Mouse (Mus musculus) cerebellum, postnatal 10 days (tissue): ENCODE data around the gene Stx11.
A peak's percentile ranks its signal among the peaks of the same experiment; 100 is the strongest.

Experiments used
- DNase-seq, 2 experiments: peaks; one replicate each; pipeline ENCODE4 v3.0.0; 2021; ENCODE audit warnings: mixed read lengths in 2 of 2

Stx11 gene

DNA sequence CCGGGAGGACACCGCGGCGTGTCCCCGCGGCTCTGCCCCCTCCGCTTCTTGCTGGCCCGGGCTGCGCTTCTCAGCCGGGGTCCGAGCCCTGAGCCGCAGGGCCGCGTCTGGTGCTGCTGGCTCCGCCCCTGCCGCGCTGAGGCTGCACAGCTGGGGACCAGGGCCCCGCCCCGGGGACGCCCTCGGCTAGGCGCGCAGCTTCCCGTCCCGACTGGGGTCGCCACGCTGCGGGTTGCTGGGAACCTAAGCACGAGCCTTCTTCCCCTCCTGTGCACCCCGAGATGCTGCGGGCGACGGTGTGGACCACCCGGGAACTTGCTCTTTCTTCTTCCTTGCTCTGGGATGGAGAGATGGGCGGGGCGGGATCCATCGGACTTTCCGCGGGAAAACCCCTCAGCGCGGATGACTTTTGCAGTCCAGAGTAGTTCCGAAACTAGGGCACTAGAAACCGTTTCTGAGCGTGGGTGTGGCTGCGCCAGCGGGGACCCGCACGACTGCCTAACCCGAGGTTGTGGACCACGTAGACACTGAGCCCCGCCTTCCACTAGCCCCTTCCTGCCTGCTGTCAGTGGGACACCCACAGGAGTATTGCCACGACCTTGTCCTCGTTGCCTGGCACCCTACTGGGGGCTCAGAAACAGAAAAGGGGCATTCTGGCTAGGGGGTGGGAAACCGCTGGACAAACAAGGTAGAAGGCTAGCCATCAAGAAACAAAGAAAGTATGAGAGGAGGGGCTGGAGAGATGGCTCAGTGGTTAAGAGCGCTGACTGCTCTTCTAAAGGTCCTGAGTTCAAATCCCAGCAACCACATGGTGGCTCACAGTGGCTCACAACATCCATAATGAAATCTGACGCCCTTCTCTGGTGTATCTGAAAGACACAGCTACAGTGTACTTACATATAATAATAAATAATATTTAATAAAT is at the start of gene Stx11:
TSS of gene Stx11 (minus strand) at position 148 of the 925 bp plus-strand sequence.
- peak; percentile 42 to 59 for DNase-seq

DNA sequence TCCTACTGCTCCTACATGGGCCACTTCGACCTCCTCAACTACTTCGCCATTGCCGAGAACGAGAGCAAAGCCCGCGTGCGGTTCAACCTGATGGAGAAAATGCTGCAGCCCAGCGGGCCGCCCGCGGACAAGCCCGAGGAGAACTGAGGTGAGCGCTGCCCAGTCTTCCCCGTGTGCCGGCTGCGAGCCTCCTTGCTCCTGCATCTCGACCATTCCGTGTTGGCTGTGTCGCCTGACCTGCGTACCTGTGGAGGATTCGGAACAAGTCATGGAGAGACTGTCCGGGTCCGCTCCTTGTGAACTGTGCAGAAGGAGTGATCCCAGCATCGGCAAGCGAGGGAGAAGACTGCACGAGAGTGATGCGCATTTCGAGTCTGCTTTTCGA is 44.6 kb upstream of the Stx11 start:
- DNase-seq, result no peak

DNA sequence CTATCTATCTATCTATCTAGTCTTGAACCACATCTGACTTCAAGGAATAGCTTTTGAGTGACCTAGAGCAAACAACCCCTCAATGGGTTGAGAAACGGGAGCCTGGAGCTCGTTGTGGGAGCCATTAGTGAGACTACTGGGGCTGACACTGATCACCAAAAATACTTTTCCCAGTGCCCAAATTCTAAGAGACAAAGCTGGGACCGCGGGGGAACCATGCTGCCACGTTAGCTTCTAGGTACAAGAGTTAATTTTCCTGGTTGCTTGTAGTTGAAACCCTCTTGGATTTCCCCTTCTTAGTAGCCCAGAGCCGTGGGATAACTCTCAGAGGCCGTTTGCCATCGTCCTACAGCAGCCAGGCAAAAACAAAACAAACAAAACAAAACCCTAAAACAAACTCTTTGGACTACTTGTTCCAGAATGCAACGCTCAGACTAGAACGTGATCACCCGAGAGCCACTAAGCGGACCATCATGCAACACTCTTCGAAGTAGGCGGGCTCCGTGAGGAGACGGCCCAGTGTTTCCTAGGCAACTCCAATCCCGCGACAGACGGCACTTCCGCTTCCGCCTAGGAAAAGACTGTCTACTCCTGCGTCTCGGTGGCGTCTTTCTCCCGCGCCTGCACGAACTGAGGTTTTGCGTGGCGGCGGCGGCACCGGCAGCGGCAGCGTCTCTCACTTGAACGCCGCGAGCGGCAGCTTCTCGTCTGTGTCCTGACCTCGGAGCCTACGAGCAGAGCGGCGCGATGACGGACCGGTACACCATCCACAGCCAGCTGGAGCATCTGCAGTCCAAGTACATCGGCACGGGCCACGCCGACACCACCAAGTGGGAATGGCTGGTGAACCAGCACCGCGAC is 44.0 kb upstream of the Stx11 start:
- peak; percentile 95 to 96 for DNase-seq

DNA sequence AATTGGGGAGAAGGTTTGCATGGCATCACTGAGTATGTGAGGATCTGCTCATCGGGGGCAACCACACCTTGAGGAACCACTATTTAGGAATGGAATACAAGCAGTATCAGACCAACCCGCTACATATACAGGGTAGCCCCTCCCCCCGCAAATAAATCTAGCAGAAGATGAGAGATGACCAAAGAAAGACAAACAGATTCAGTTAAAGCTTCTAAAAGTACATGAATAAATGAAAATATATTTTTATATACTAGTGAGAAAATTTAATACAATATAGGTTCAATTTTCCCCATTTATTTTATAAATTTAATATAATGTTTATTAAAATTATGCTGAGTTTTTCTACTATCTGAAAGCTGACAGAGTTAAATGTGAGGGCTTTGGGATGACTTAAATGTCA is 40.9 kb upstream of the Stx11 start, which contains the start of gene Sf3b5:
TSS of gene Sf3b5 (plus strand) at position 301 of the 400 bp plus-strand sequence.
- DNase-seq, result no peak

DNA sequence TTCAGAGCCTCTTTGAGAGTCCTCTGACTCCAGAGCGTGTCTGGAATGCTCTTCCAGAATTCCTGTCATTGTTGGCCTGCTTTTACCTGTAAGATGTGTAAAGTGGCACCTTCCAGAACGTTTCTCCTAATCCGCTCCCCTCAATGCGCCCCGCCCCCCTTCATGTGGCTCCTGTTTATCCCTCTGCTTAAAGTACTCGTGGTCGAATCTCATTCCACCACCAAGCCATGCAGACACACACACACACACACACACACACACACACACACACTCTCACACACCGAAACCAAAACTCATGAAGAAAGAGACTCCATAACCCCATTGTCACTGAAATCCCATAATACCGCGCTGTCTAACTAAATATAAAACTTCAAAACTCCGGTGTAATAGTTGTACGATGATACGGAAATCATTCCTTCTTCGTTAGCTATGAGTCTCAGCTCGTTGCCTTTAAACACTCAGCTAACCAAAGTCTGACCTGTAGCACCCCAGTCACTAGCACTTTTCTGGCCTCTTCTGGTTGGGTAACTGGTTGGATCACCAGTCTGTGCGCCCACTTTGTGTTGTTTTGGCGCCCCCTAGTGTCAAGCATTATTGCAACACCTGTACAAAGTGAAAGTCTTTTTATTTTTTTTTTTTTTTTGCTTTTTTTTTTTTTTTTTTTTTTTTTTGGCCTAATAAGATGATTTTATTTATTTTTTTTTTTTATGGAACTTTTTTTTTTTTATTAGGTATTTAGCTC is 32.8 kb upstream of the Stx11 start:
- peak; percentile 93 to 96 for DNase-seq

DNA sequence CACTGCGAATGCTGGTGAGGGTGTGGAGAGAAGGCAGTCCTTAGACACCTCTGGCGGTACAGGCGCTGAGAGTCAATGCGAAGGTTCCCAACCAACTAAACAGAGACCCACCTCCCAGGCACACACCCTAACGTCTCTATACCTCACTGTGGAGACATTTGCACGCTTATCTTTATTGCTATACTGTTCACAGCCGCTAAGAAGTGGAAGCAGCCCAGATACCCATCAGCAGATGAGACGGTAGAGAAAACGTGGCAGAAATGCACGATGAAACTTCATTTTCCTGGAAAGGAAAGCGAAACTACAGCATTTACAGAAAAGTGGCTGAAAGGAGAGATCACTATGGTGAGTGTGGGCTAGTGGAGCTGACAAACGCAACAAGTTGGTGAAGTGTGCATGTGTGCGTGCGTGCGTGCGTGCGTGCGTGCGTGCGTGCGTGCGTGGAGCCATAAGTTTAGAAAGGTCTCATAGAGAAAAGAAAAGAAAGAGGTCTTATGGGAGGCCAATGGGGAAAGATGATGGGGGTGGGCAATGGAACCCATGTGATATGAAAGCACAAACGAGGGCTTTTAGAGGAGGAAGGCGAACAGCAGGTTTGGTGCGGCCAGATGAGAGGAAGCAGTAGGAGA is 29.4 kb upstream of the Stx11 start:
- no peak for DNase-seq

DNA sequence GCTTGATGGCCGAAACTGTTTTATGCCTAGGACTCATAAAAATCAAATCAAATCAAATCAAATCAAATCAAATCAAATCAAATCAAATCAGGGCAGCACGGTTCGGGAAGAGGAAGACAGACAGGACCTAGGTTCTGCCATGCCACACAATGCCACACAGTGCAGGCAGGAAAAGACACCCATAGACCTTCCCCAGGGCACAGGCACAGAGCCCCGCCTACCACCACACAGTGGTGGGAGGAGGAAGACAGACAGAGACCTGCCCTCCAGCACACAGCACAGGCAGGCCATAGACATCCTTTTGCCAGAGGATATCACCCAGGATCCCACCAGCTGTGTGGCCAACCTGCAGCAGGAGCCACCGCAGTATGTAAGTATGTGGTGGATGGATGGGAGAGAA is 27.9 kb upstream of the Stx11 start:
- DNase-seq, result no peak

DNA sequence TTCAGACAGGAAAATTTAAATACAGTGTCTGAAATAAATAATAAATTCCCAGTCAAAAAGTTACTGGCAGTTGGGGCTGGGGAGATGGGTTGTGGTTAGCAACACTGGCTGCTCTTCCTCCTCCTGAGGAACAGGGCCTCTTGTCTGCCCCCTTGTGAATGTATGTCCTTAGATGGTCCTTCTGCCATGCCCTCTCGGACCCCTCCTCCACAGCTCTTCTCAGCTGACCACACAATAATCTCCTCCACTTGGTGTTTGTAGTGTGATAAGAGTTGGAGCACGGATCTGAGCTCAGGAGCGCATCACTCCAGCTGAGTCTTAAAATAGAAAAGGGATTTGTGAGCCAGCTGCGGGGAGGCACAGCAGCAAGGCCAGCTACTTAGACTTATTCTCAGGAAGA is 22.8 kb upstream of the Stx11 start:
- DNase-seq, result no peak

DNA sequence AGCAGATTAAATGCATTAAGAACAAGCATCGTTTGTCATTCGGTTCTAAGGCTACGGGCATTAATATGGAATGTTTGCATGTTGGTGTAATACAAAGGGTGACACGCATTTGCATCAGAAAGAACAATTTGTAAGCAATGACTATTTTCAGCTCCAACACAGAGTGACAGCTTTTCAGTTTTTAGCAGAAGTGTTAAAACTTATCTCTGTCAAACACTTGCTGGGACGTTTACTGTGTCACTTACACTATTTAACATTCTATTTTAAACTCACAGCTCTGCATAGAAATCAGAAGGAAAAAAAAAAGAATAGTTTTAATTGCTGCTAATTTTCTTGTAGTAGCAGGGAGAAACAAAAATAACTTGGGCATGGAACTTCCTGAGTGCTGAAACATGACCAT is 22.4 kb upstream of the Stx11 start:
- no peak for DNase-seq

DNA sequence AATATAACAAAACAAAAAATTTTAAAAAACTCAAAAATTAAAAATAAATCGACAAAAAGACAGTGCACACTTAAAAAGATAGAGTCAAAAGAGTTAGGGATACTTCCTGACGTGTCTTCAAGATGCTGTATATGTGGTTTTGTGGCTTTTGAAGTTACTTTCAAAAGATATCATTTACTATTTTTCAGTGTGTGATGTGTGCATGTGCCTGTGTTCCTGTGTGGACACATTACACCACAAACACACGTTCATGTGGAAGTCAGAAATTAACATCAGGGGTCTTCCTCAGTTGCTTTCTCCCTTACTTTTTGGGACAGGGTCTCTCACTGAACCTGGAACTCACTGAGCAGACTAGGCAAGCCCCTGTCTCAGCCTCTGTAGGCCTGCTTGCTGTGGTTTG is 20.9 kb upstream of the Stx11 start:
- no peak for DNase-seq

DNA sequence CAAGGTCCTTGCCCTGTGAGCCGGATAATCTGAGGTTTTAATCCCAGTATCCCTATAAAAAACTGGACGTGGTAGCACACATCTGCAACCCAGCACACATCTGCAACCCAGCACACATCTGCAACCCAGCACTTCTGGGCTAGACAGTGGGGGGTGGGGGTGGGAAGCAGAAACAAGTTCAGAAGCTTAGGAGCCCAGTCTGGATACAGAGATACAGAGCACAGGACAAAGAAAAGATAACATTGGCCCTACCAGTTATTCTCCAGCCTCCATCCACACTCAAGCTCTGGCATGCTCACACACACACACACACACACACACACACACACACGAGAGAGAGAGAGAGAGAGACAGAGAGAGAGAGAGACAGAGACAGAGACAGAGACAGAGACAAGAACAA is 19.4 kb upstream of the Stx11 start:
- DNase-seq, result no peak

DNA sequence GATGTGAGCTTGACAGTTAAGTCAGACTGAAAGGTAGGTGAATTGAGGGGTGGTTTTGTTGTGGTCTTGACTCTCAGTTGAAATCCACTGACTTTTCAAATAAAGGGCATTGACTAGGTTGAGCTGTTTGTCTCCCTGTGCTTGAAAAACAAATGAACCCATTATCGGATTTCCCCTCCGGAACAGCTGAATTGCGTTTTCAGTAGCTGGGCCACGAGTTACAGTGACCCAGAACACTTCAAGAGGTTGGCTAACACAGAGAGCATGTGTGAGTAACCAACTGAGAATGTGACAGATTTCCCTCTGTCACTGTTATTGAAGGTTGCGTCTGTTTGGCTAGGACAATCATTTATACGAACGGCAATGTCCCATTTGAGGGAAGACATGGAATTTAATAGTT is 17.0 kb upstream of the Stx11 start:
- DNase-seq, result no peak

DNA sequence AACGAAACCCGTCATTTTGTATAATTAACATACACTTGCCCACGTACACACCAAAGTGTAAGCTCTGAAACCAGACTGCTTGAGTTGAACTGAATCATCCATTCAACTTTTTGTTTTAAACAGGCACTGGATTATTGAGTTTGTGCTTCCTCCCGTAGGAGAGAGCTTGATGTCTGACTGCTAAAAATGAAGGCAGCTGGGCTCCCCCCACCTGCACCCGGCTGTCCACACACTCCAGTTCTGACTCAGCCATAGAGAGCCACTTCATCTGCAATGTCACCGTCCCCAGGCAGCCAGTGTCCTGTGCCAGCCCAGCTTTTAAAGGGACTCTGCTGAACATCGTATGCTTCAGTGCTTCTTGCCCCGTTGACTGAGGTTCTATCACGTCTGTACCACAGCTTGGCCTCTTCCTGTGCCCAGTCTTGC is 13.7 kb upstream of the Stx11 start:
- peak; percentile 33 to 40 for DNase-seq

DNA sequence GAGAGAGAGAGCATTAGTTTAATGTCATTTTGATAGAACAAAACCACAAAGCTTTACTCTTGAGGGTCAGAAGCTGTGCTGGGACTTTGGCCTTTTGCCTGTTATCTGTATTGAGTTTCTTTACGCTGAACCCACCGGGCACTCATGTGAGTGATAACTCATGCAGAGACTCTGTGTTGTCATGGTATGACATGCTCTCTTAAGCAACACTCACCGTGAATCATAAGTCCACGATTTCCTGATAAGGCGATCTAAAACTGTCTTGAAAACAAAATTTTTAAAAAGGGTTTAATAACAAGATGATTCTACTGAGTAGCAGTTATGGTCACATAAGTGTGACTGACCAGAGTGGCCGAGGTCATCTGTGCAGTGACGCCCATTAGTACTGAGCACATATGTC is 12.5 kb upstream of the Stx11 start:
- no peak for DNase-seq

DNA sequence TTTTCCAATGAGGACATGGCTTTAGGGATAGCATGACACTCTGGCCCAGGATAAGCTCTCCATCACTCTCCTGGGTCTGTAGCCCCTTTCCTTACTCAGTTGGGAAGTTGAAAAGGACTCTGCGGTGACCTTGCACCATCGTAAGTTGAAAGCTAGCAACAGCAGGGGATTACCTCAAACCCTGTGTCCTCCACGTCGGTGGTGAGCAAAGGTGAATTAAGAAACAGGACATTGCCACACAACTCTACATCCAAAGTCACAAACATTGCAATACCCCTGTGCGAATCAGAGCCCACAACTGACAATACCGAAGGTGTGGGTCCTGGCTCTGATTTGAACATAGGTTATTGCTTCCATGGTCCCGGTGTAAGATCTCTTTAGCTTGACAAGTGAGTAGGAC is 11.9 kb upstream of the Stx11 start:
- no peak for DNase-seq

DNA sequence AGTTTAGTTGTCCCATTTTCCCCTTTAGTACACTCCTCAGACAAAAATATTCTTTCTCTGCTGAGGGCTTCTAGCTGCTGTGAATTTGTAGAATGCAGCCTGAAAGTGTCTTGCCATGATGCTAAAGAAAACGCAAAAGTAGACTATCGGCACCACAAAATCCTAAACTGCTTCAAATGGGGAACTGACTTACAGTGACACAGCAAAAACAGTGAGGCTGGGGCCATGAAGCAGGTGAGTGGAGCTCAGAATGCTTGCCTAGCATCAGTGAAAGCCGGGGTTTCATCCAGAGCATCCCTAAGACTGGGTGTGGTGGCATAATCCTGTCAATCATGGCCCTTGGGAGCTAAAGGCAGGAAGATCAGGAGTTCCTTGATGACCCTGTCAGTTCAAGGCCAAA is 11.4 kb upstream of the Stx11 start:
- DNase-seq, result no peak

DNA sequence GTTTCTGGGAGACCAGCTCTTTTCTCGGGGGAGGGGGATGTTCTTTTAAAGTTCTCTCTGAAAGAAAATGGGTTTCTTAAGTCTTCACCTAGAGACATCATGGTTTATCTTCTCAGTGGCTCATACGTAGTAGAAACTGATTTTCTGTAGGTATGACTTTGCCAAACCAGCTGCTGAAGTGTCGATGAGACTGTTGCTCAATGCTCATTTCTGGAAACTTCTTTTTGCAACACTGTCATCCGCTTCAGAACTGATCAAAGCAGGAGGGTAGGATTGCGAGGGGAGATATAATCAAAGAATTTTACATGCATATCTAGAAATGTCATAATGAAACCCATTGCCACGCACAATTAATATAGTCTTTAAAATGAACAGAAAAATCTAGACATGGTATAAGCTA is 10.5 kb upstream of the Stx11 start:
- DNase-seq, result no peak

DNA sequence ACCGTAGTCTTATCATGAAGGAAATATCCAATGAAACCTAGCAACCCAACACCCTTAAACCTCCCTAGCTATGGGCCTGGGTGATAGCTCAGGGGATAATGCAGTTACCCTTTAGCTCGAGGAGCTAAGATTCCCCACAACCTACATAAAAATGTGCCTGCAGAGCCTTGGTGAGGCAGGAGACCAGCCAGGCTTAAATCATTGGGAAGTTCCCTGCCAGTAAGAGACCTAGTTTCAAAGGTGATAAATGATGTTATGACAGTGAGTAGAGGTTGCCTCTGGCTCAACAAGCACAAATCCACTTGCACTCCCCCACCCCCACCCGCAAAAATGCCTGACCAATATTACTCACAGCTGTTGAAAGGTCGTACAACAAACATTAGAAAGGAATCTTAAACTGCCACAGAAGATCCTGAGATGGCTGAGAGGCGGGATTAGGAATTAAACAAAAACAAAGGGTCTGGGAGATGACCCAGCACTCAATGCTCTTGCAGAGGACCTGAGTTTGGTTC is 1.6 kb upstream of the Stx11 start:
- DNase-seq, result no peak

DNA sequence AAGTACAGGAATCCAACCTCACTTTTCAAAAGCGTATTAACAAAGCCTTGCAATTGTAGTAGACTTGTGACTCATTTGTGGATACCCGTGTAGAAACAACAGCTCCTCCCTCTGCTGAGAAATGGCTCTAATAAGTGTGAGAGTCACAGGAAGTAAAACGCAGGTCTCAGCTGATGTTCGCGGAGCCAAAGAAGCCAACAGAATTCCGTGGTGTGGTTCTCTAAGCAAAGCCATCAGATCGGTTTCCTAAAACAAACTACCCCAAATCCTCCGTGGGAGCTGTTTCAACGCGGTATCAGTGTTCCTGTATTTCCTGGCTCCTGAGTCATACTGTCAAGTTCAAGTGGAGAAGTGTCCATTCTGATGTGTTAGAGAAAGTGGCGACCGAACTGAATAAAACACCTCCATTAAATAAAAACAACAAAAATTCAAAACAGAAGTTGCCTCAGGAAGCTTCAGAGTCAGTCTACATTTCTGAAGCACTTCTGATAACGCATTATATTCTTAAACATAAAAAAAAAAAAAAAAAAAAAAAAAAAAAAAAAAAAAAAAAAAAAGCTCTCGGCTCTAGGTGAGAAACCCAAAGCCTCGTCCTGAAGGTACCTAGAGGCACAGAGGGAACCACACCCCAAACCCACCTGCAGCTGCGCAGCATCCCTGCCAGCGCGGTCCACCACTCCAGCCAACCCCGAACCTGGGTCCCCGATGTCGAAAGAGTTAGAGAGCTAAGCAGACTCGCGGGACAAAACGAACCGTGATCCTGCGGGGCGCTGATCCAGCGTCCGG is 543 bp downstream of the Stx11 start:
- no peak for DNase-seq

DNA sequence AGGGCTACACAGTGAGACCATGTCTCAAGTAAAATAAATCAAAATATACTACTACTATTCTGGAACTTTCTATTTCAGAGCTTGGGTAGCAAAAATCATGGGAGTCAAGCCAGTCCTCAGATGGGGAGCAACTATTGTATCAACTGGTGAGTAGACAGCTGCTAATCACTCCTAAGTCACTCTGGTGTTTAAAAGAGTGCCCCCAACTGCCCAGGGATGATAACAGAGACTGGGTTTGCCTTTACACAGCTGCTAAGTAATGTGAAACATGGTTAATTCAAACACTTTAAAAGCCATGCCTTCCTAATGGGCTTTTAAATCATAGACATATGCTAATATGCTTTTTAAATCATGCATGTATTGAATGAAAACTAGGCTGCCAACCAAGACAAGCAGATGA is 1.9 kb downstream of the Stx11 start:
- DNase-seq, result no peak

DNA sequence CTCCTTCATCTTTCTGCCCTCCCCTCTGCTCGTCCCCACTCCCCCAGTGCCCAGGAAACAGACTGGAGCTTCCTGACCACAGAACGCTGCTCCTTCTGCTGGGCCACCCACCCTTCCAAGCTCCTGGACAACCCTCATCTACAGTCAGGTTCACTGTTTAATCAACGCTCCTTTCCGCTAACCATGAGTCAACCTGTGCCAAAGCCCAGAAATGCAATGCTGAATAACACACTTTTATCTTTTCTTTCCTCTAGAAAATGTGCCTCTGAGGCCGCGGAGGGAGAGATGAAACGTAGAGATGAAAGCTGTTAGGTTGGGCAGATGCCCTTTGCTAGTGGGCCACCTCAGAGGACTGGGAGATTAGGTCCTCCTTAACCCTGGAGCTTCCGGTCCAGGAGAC is 2.6 kb downstream of the Stx11 start:
- no peak for DNase-seq

DNA sequence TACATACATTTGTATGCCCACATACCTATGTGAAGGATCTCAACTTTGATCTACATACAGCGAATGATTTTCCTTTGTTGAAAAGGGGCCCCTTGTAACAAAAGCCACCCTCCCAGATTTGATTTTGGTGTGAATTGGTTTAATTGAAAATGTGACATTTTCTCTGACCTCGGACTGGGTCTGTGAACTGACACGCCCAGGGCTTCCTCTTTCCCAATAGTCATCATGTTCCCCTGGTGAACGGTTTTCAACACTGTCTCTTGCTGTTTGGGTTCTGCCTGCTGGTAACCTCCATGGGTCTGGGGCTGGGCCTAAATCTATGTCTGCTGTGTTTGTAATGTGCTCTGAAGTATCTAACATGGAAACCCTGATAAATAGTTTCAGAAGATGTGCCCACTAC is 6.8 kb downstream of the Stx11 start:
- DNase-seq, result no peak
